Mouse (Mus musculus) C2C12 (cell line): Measurements from ENCODE around the gene Klhl35. TPM values are rescaled to one million over a fixed set of nuclear protein-coding genes. Genes with fewer than 3 reads are reported as not detected.

Experiments
- H3K27me3 ChIP-seq: one replicate; pipeline ENCODE4 v1.6.1; 2011; ENCODE audit not compliant: control insufficient read depth, insufficient read depth, insufficient read length
- H3K36me3 ChIP-seq: one replicate; pipeline ENCODE4 v1.6.1; 2011; ENCODE audit not compliant: control insufficient read depth, insufficient read depth
- H3K4me3 ChIP-seq: one replicate; pipeline ENCODE4 v1.5.1; 2011; ENCODE audit warnings: mild to moderate bottlenecking, control low read depth; ENCODE audit not compliant: poor library complexity, insufficient read depth, severe bottlenecking
- H3K79me2 ChIP-seq: one replicate; pipeline ENCODE4 v1.6.1; 2011; ENCODE audit not compliant: control insufficient read depth, insufficient read depth
- H3K79me3 ChIP-seq: one replicate; pipeline ENCODE4 v1.6.1; 2011; ENCODE audit warnings: low read depth, control low read depth
- H3ac ChIP-seq: one replicate; pipeline ENCODE3; 2011; ENCODE audit warnings: low read depth; ENCODE audit not compliant: control insufficient read depth, insufficient read length
- CEBPB ChIP-seq: IDR thresholded peaks from one replicate; pipeline ENCODE4 v1.6.1; 2011; ENCODE audit warnings: low read depth, mild to moderate bottlenecking, control low read depth, moderate library complexity
- CTCF ChIP-seq: IDR thresholded peaks from one replicate; pipeline ENCODE4 v1.5.1; 2011; ENCODE audit not compliant: control insufficient read depth, insufficient read depth, insufficient read length
- FOSL1 ChIP-seq: IDR thresholded peaks from one replicate; pipeline ENCODE4 v1.8.0; 2011; ENCODE audit warnings: mild to moderate bottlenecking, low read length; ENCODE audit not compliant: poor library complexity, insufficient read depth, severe bottlenecking
- MAX ChIP-seq: IDR thresholded peaks from one replicate; pipeline ENCODE4 v1.6.1; 2011; ENCODE audit warnings: mild to moderate bottlenecking, control low read depth
- MYOD1 ChIP-seq: IDR thresholded peaks from one replicate; pipeline ENCODE4 v1.6.1; 2011; ENCODE audit warnings: low read depth; ENCODE audit not compliant: control insufficient read depth, insufficient read length
- MYOG ChIP-seq: IDR thresholded peaks from one replicate; pipeline ENCODE4 v1.6.1; 2011; ENCODE audit not compliant: control insufficient read depth, insufficient read length; ENCODE audit errors: extremely low read depth
- USF1 ChIP-seq: IDR thresholded peaks from one replicate; pipeline ENCODE4 v1.6.1; 2011; ENCODE audit warnings: low read depth, mild to moderate bottlenecking, control low read depth, moderate library complexity
- polyA plus RNA-seq: library from polyadenylated mRNA; unstranded; fragments of >200 nt; fragmentation: generic; extraction: Trizol; gene quantifications from one replicate; pipeline ENCODE4 v1.2.1, GENCODE M21; 2012; ENCODE audit warnings: missing spikeins

Klhl35 gene
- polyA plus RNA-seq, 1 experiment, result not detected

DNA sequence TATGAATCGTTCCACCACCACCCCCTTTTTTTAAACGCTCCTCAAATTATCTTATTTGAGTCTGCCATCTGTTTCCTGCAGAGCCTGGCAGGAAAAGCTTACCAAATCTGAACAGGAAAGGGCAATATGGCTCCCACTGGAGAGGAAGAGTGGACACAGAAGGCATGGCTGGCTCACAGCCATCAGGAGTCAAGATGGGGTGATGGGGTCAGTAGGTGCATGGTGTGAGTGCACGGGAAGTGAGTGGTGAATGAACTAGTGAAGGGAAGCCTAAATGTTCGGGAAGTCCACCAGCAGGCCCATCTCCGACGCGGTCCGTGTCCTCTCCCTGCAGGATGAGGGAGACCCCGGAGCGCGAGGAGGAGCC is 2.1 kb downstream of the Klhl35 start:
- H3K4me3 ChIP-seq, result no peak overlapping the region
- TF ChIP-seq MAX (no peak), CTCF (no peak), USF1 (no peak), CEBPB (no peak), MYOD1 (no peak), MYOG (no peak), FOSL1 (no peak)
- no peaks in the 10 kb centered on the region for H3K27me3 ChIP-seq
- H3K79me3 ChIP-seq, result no peaks in the 10 kb centered on the region
- H3K79me2 ChIP-seq, result no peaks in the 10 kb centered on the region
- no peak overlapping the region for H3ac ChIP-seq
- H3K36me3 ChIP-seq, result no peaks in the 10 kb centered on the region

DNA sequence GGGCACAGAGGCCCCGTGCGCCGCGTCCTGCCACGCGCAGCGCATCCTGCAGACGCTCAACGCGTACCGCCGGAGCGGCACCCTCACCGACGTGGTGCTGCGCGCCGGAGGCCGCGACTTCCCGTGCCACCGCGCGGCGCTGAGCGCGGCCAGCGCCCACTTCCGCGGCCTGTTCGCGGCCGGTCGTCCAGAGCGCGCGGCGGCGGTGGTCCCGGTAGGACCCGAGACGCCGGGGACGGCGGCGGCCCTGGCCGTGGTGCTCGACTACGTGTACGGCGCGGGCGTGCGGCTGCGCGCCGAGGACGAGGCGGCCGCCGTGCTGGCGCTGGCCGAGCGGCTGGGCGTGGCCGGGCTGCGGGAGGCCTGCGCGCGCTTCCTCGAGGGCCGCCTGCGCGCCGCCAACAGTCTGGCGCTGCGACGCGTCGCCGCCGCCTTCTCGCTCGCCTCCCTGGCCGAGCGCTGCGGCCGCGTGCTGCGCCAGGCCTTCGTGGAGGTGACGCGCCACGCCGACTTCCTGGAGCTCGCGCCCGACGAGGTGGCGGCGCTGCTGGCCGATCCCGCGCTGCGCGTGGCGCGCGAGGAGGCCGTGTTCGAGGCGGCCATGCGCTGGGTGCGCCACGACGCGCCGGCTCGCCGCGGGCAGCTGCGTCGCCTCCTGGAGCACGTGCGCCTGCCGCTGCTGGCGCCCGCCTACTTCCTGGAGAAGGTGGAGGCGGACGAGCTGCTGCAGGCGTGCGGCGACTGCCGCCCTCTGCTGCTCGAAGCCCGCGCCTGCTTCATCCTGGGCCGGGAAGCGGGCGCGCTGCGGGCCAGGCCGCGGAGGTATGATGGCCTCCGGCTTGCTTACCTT is 2.7 kb downstream of the Klhl35 start:
- no peaks in the 10 kb centered on the region for H3K27me3 ChIP-seq

DNA sequence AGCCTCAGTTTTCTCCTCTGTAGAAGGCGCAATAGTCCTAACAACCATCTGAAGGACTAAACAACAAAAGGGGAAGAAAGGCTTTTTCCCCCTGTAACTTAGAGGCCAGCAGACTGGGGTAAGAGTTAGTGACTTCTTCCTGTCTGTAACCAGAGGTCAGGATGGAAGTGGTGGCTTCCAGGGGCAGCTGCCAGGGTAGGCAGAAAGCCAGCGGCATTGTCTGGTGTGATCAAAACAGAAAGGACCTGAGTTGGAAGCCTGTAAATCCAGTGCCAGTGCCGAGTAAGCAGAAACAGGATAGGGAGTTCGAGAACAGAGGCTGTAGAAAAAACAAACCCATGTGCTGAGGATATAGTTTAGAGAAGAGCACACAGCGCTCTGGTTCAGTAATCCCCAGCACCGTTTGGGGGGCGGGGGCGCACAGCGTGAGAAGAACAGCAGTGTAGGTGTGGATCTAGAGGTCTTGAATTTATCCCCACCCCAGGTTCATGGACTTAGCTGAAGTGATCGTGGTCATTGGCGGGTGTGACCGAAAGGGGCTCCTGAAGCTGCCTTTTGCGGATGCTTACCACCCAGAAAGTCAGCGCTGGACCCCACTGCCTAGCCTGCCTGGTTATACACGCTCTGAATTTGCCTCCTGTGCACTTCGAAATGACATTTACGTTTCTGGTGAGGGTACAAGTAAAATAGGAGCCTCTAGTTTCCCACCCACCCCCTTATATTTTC is 4.0 kb downstream of the Klhl35 start:
- no peaks in the 10 kb centered on the region for H3K79me2 ChIP-seq
- H3K36me3 ChIP-seq, result no peaks in the 10 kb centered on the region
- TF ChIP-seq CEBPB (no peak), MYOD1 (no peak), CTCF (no peak), MAX (no peak), FOSL1 (no peak), MYOG (no peak), USF1 (no peak)
- H3K79me3 ChIP-seq, result no peaks in the 10 kb centered on the region
- no peak overlapping the region for H3K4me3 ChIP-seq
- no peaks in the 10 kb centered on the region for H3K27me3 ChIP-seq
- H3ac ChIP-seq, result no peak overlapping the region

More for the DNA sequence above, 2.7 kb downstream of the Klhl35 start:
- H3K36me3 ChIP-seq, result no peaks in the 10 kb centered on the region
- H3ac ChIP-seq, result no peak overlapping the region
- no peaks in the 10 kb centered on the region for H3K79me3 ChIP-seq
- TF ChIP-seq CEBPB (no peak), MYOG (no peak), MYOD1 (no peak), MAX (no peak), USF1 (no peak), CTCF (no peak), FOSL1 (no peak)
- H3K4me3 ChIP-seq, result no peak overlapping the region
- no peaks in the 10 kb centered on the region for H3K79me2 ChIP-seq

DNA sequence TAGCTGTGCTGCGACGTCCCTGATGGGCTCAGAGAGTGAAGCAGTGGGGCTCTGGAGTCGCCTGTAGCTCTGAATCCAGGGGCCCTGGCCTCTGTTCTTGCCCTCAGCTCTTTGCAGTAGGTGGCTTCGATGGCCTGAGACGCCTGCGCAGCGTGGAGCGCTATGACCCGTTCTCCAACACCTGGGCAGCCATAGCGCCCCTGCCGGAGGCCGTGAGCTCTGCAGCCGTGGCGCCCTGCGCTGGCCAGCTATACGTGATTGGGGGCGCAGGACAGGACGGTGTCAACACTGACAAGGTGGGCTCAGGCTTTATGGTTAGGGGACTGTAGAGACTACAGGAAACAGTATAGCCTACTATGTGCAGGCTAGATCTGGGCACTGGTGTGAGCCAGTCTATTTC is 5.8 kb downstream of the Klhl35 start:
- H3K4me3 ChIP-seq, result no peak overlapping the region

DNA sequence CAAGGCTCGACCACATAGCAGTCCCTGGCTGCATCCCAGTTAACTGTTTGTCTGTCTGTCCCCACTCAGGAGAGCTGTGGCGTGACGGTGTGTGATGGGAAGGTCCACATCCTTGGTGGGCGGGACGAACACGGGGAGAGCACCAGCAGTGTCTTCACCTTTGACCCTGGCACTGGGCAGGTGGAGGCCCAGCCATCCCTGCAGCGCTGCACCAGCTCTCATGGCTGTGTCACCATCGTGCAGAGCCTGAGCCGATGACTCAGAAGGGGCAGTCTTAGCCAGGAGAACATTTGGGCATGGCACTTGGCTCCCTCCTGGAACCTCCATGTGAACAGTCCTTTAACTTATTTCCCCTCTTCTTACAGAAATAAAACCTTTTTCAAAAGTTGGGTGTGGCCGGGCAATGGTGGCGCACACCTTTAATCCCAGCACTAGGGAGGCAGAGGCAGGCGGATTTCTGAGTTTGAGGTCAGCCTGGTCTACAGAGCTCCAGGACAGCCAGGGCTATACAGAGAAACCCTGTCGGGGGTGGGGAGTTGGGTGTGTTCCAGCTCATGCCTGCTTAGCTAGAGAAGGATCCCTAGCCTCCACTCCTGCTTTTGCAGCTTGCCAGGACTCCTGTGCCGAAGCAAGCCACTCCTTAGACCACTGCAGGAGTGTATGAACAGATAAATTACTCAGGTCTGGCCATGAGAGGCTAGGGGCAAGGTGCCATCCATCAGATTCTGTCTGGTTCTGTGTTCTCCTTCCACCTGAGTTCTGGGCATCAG is 8.0 kb downstream of the Klhl35 start:
- Histone ChIP-seq H3ac (no peak overlapping the region), H3K79me3 (no peaks in the 10 kb centered on the region), H3K79me2 (peaks cover 2% of the 10 kb centered on the region), H3K27me3 (no peaks in the 10 kb centered on the region), H3K4me3 (no peak overlapping the region), H3K36me3 (peaks cover under 1% of the 10 kb centered on the region)
- TF ChIP-seq USF1 (no peak), MYOG (no peak), MYOD1 (no peak), MAX (no peak), CTCF (no peak), CEBPB (no peak), FOSL1 (no peak)

More for the DNA sequence above, 5.8 kb downstream of the Klhl35 start:
- H3K36me3 ChIP-seq, result no peaks in the 10 kb centered on the region
- H3K79me2 ChIP-seq, result no peaks in the 10 kb centered on the region
- no peak overlapping the region for H3ac ChIP-seq
- no peaks in the 10 kb centered on the region for H3K79me3 ChIP-seq
- TF ChIP-seq MAX, result no peak
- TF ChIP-seq FOSL1, result no peak
- TF ChIP-seq USF1, result no peak
- TF ChIP-seq MYOG, result no peak
- TF ChIP-seq CEBPB, result no peak
- no peak for TF ChIP-seq CTCF
- no peak for TF ChIP-seq MYOD1
- no peaks in the 10 kb centered on the region for H3K27me3 ChIP-seq
